Mouse (Mus musculus) neural tube, embryonic 10.5 days (tissue): ENCODE data around the gene Fgfr2.
"Not testable (repeated sequence)": the region's sequence is repeated elsewhere in the genome, so short reads cannot be mapped to it uniquely, and the experiment has no call there.

Experiments used
- DNase-seq: peaks from one replicate; pipeline ENCODE4 v3.0.0-alpha.2; 2017; ENCODE audit warnings: low spot score; ENCODE audit errors: extremely low spot score

The Fgfr2 gene

GRCm38 (mm10) chr7:130558592-130558991 is 2564.6 kb downstream of the Fgfr2 start:
- DNase-seq, result no peak

- no peak for DNase-seq
Measured at GRCm38 (mm10) chr7:130555597-130555996, 2567.6 kb downstream of the Fgfr2 start.

GRCm38 (mm10) chr7:130553321-130553720 is 2569.8 kb downstream of the Fgfr2 start:
- DNase-seq, result no peak

GRCm38 (mm10) chr7:130552780-130553179 is 2570.4 kb downstream of the Fgfr2 start:
- no peak for DNase-seq

GRCm38 (mm10) chr7:130547635-130548175 is 2575.4 kb downstream of the Fgfr2 start:
- no peak for DNase-seq

- DNase-seq, result peak; percentile 98
Measured at GRCm38 (mm10) chr7:130546791-130547484, 2576.2 kb downstream of the Fgfr2 start.

- no peak for DNase-seq
Measured at GRCm38 (mm10) chr7:130546421-130546790, 2576.7 kb downstream of the Fgfr2 start.

GRCm38 (mm10) chr7:130545893-130546292 is 2577.3 kb downstream of the Fgfr2 start:
- DNase-seq, result no peak

- DNase-seq, result no peak
Measured at GRCm38 (mm10) chr7:130545401-130545800, 2577.7 kb downstream of the Fgfr2 start.

GRCm38 (mm10) chr7:130543181-130543580 is 2580.0 kb downstream of the Fgfr2 start:
- DNase-seq, result no peak

- DNase-seq, result no peak
Measured at GRCm38 (mm10) chr7:130540176-130540575, 2583.0 kb downstream of the Fgfr2 start.

- no peak for DNase-seq
Measured at GRCm38 (mm10) chr7:130537068-130537467, 2586.1 kb downstream of the Fgfr2 start.

GRCm38 (mm10) chr7:130535174-130535573 is 2588.0 kb downstream of the Fgfr2 start:
- no peak for DNase-seq

GRCm38 (mm10) chr7:130533316-130534260 is 2589.6 kb downstream of the Fgfr2 start:
- peak; percentile 91 for DNase-seq

GRCm38 (mm10) chr7:130531138-130531537 is 2592.0 kb downstream of the Fgfr2 start:
- not testable (repeated sequence) for DNase-seq

GRCm38 (mm10) chr7:130527306-130527705 is 2595.8 kb downstream of the Fgfr2 start:
- no peak for DNase-seq

GRCm38 (mm10) chr7:130523451-130523850 is 2599.7 kb downstream of the Fgfr2 start:
- DNase-seq, result no peak

GRCm38 (mm10) chr7:130520812-130521422 is 2602.2 kb downstream of the Fgfr2 start:
- no peak for DNase-seq

GRCm38 (mm10) chr7:130520049-130520425 is 2603.1 kb downstream of the Fgfr2 start, which contains the start of gene Ate1:
Gene Ate1, minus strand, starts transcription at chr7:130520369.
- DNase-seq, result no peak

- peak; percentile 99 for DNase-seq
Measured at GRCm38 (mm10) chr7:130519096-130520048, 2603.8 kb downstream of the Fgfr2 start.
